Mouse (Mus musculus) small intestine, adult 2 months (tissue): Measurements from ENCODE around the gene Usp18.

Experiments
- CTCF ChIP-seq: fragments of 200-500 bp; IDR thresholded peaks from 2 replicates; pipeline ENCODE4 v1.5.1; 2012; ENCODE audit warnings: low read depth, mild to moderate bottlenecking, control low read depth, inconsistent platforms, low read length, moderate library complexity, mixed read lengths; ENCODE audit not compliant: insufficient replicate concordance, insufficient read length; ENCODE audit errors: extremely low read depth
- POLR2A ChIP-seq: fragments of 200-500 bp; IDR thresholded peaks from 2 replicates; pipeline ENCODE4 v1.6.1; 2012; ENCODE audit warnings: low read depth, mild to moderate bottlenecking, control low read depth, inconsistent platforms, low read length, moderate library complexity

GRCm38 (mm10) chr6:121212988-121213387, 32.7 kb upstream of the Usp18 start:
- TF ChIP-seq CTCF (no peak), POLR2A (no peak)
